Mouse (Mus musculus): ENCODE results near the gene Tbccd1. TPM values are rescaled to one million over a fixed set of nuclear protein-coding genes. Genes with fewer than 3 reads are reported as not detected.

Tbccd1 gene
- polyA plus RNA-seq, 1 experiment, result not detected

DNA sequence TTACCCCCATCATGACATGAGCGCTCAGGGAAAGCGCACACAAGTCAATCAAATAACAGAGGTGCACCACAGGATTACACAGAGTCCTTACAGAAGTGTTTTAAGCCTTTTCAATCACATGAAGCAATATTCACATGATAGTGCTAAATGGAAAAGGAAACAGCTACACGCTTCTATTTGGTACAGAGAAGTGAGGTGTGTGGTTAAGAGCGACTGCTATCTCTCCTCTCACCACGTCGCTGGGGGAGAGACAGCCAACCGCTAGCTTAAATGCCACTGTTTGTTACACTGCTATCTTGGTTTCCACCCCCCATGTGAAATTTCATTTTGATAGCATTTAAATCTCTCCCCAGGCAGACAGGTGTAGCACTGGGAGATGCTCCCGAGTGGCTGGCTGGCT, 32.2 kb upstream of the Tbccd1 start:
- no peak overlapping the region for H3K4me3 ChIP-seq (ENCODE audit: insufficient read depth, low read depth, low read length)
- H3K4me1 ChIP-seq (ENCODE audit: control insufficient read depth, insufficient read depth, low read length), result no peaks in the 10 kb centered on the region
- H3K27ac ChIP-seq (ENCODE audit: insufficient read depth, low read depth, low read length), result no peak overlapping the region
- 85% methylated on average over 8 of the region's 8 CpGs for WGBS
- TF ChIP-seq POLR2A (IDR thresholded peaks at IDR 0.05; ENCODE audit: insufficient read depth, low read depth, low read length) (no peak), CTCF (IDR thresholded peaks at IDR 0.05; ENCODE audit: insufficient read depth, low read depth, low read length) (no peak)

- WGBS, result 68% methylated on average over 4 of the region's 4 CpGs
- no peak for TF ChIP-seq POLR2A (IDR thresholded peaks at IDR 0.05; ENCODE audit: insufficient read depth, low read depth, low read length)
- TF ChIP-seq CTCF (IDR thresholded peaks at IDR 0.05; ENCODE audit: insufficient read depth, low read depth, low read length), result no peak
- Histone ChIP-seq H3K4me1 (ENCODE audit: control insufficient read depth, insufficient read depth, low read length) (no peaks in the 10 kb centered on the region), H3K4me3 (ENCODE audit: insufficient read depth, low read depth, low read length) (no peak overlapping the region), H3K27ac (ENCODE audit: insufficient read depth, low read depth, low read length) (no peak overlapping the region)
Measured at GRCm38 (mm10) chr16:22888835-22889234, 31.4 kb upstream of the Tbccd1 start.

DNA sequence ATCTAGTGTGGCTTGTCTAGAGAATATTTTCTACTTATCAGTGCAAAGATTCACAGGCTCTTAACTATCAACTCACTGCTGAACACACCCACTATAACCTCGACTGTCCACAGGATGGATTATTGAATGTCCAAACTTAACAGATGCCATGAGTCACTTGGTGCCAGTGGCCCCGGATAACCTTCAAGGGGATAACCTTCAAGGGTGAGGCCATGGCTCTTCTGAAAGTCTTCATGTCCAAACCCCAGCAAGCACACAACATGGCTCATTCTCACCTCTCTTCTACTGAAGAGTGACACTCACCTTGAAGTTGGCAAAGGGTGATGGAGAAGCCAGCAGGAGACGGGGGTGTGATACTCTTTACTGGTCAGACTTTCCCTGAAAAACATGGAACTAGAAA, 29.3 kb upstream of the Tbccd1 start:
- TF ChIP-seq POLR2A (IDR thresholded peaks at IDR 0.05; ENCODE audit: insufficient read depth, low read depth, low read length) (no peak), CTCF (IDR thresholded peaks at IDR 0.05; ENCODE audit: insufficient read depth, low read depth, low read length) (no peak)
- 78% methylated on average over 3 of the region's 3 CpGs for WGBS
- Histone ChIP-seq H3K4me3 (ENCODE audit: insufficient read depth, low read depth, low read length) (no peak overlapping the region), H3K4me1 (ENCODE audit: control insufficient read depth, insufficient read depth, low read length) (no peaks in the 10 kb centered on the region), H3K27ac (ENCODE audit: insufficient read depth, low read depth, low read length) (no peak overlapping the region)

DNA sequence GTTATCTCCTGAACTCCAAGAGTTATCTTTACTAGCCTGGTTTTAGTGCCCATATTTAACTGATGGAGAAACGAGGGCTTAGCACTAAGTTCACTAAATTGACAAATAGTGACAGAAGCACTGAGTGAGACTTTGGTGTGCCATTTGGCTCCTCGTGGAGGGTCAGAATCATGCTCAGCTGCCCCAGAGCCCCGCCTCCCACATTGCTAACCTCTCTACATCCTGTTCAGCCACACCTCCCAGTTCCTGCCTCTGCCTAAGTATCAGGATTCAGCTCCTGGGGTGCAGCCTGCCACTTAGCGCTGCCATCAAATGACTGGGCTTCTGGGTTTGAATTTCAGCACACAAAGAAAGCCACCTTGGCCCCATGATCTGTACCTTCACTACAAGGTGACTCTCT, 27.9 kb upstream of the Tbccd1 start:
- H3K27ac ChIP-seq (ENCODE audit: insufficient read depth, low read depth, low read length), result no peak overlapping the region
- WGBS, result 61% methylated on average over 4 of the region's 4 CpGs

DNA sequence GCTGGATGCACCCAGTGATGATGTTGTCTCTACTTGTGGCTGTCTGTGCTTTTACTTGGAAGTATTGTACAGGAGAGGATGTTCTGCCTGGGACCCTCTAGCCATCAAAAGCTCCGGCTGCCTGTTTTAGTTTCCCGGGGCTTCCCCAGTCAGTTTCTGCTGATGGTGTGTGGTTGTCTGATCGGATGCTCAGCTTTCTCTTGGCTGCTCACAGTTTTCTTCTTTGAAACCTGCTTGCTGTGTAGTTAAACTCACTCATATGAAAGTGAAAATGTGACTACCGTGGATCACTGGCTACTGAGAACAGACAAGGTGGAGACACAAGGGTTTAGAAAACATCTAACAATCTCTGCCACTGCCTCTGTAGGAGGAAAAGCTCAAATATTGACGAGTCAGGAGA, 26.0 kb upstream of the Tbccd1 start:
- WGBS, result 81% methylated on average over 5 of the region's 5 CpGs
- no peak for TF ChIP-seq POLR2A (IDR thresholded peaks at IDR 0.05; ENCODE audit: insufficient read depth, low read depth, low read length)
- no peak for TF ChIP-seq CTCF (IDR thresholded peaks at IDR 0.05; ENCODE audit: insufficient read depth, low read depth, low read length)
- Histone ChIP-seq H3K4me1 (ENCODE audit: control insufficient read depth, insufficient read depth, low read length) (no peaks in the 10 kb centered on the region), H3K27ac (ENCODE audit: insufficient read depth, low read depth, low read length) (no peak overlapping the region), H3K4me3 (ENCODE audit: insufficient read depth, low read depth, low read length) (no peak overlapping the region)

More for the DNA sequence above, 27.9 kb upstream of the Tbccd1 start:
- H3K4me1 ChIP-seq (ENCODE audit: control insufficient read depth, insufficient read depth, low read length), result no peaks in the 10 kb centered on the region
- no peak overlapping the region for H3K4me3 ChIP-seq (ENCODE audit: insufficient read depth, low read depth, low read length)
- TF ChIP-seq CTCF (IDR thresholded peaks at IDR 0.05; ENCODE audit: insufficient read depth, low read depth, low read length) (no peak), POLR2A (IDR thresholded peaks at IDR 0.05; ENCODE audit: insufficient read depth, low read depth, low read length) (no peak)

- no peak overlapping the region for H3K27ac ChIP-seq (ENCODE audit: insufficient read depth, low read depth, low read length)
- TF ChIP-seq CTCF (IDR thresholded peaks at IDR 0.05; ENCODE audit: insufficient read depth, low read depth, low read length), result no peak
- TF ChIP-seq POLR2A (IDR thresholded peaks at IDR 0.05; ENCODE audit: insufficient read depth, low read depth, low read length), result no peak
- no peaks in the 10 kb centered on the region for H3K4me1 ChIP-seq (ENCODE audit: control insufficient read depth, insufficient read depth, low read length)
- 72% methylated on average over 4 of the region's 4 CpGs for WGBS
- no peak overlapping the region for H3K4me3 ChIP-seq (ENCODE audit: insufficient read depth, low read depth, low read length)
Measured at GRCm38 (mm10) chr16:22881487-22881886, 24.0 kb upstream of the Tbccd1 start.

- Histone ChIP-seq H3K27ac (ENCODE audit: insufficient read depth, low read depth, low read length) (no peak overlapping the region), H3K4me3 (ENCODE audit: insufficient read depth, low read depth, low read length) (no peak overlapping the region), H3K4me1 (ENCODE audit: control insufficient read depth, insufficient read depth, low read length) (no peaks in the 10 kb centered on the region)
- TF ChIP-seq CTCF (IDR thresholded peaks at IDR 0.05; ENCODE audit: insufficient read depth, low read depth, low read length) (no peak), POLR2A (IDR thresholded peaks at IDR 0.05; ENCODE audit: insufficient read depth, low read depth, low read length) (no peak)
- 26% methylated on average over 6 of the region's 6 CpGs for WGBS
Measured at GRCm38 (mm10) chr16:22880900-22881299, 23.4 kb upstream of the Tbccd1 start.

DNA sequence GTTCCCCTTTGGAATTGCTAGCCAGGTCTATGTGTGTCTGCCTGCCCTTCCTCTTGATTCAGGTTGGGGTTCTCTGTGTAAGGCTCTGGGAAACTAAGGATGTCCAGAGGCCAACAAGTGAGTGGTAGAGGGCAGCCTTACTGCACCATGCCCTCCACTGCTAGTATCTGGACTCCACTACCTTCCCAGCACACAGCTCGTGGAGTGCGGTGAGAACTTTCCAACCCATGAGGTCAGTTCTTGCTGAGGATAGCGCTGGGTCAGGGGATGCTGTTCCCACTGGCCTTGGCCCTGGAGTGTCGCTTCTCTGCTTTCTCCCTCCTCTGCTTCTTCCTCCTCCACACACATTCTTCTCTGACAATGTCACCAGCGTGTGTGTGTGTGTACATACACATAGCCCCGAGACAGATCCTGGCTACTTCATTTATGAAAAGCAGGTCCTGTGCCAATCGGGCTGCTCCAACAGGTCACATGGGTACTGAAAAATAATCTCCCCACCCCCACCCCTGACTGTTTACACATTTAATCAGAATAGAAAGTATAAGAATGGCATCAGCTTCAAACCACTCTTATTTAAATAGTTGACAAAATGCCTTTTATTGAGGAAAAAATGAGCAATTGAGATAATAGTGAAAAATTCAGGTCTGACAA, 22.6 kb upstream of the Tbccd1 start:
- TF ChIP-seq CTCF (IDR thresholded peaks at IDR 0.05; ENCODE audit: insufficient read depth, low read depth, low read length) (no peak), POLR2A (IDR thresholded peaks at IDR 0.05; ENCODE audit: insufficient read depth, low read depth, low read length) (no peak)
- 61% methylated on average over 7 of the region's 7 CpGs for WGBS
- H3K4me3 ChIP-seq (ENCODE audit: insufficient read depth, low read depth, low read length), result no peak overlapping the region

DNA sequence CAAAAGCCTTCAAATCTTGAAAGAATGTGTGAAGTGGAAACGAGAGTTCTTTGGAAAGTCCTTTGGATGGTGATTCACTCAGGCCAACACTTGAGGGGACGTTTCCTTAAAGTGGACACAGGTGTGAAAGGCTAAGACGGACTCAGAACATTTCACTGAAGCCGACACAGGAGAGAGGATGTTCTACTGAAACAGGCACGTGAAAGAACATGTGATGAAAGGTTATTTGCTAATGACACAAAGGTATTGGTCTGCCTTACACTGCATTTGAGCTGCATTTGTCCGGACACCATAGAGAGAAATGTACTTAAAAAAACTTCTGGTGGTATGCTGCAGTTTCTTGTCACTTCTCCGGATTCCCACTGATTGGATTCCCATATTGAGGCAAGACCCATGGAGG, 21.2 kb upstream of the Tbccd1 start:
- 77% methylated on average over 7 of the region's 7 CpGs for WGBS
- TF ChIP-seq CTCF (IDR thresholded peaks at IDR 0.05; ENCODE audit: insufficient read depth, low read depth, low read length) (no peak), POLR2A (IDR thresholded peaks at IDR 0.05; ENCODE audit: insufficient read depth, low read depth, low read length) (no peak)
- no peak overlapping the region for H3K4me3 ChIP-seq (ENCODE audit: insufficient read depth, low read depth, low read length)
- no peak overlapping the region for H3K27ac ChIP-seq (ENCODE audit: insufficient read depth, low read depth, low read length)
- H3K4me1 ChIP-seq (ENCODE audit: control insufficient read depth, insufficient read depth, low read length), result no peaks in the 10 kb centered on the region

More for the DNA sequence above, 22.6 kb upstream of the Tbccd1 start:
- no peaks in the 10 kb centered on the region for H3K4me1 ChIP-seq (ENCODE audit: control insufficient read depth, insufficient read depth, low read length)
- no peak overlapping the region for H3K27ac ChIP-seq (ENCODE audit: insufficient read depth, low read depth, low read length)

Data from olfactory bulb, adult 2 months (tissue).